Mouse (Mus musculus) bone marrow macrophage, adult 2 months (primary cell): ENCODE results near the gene Cisd3.

Experiments used
- CTCF ChIP-seq: IDR thresholded peaks from 2 replicates; pipeline ENCODE4 v1.5.1; 2012; ENCODE audit warnings: low read depth, mild to moderate bottlenecking, low read length, moderate library complexity
- POLR2A ChIP-seq: IDR thresholded peaks from 2 replicates; pipeline ENCODE4 v1.6.1; 2012; ENCODE audit warnings: mild to moderate bottlenecking, low read depth, low read length, borderline replicate concordance

DNA sequence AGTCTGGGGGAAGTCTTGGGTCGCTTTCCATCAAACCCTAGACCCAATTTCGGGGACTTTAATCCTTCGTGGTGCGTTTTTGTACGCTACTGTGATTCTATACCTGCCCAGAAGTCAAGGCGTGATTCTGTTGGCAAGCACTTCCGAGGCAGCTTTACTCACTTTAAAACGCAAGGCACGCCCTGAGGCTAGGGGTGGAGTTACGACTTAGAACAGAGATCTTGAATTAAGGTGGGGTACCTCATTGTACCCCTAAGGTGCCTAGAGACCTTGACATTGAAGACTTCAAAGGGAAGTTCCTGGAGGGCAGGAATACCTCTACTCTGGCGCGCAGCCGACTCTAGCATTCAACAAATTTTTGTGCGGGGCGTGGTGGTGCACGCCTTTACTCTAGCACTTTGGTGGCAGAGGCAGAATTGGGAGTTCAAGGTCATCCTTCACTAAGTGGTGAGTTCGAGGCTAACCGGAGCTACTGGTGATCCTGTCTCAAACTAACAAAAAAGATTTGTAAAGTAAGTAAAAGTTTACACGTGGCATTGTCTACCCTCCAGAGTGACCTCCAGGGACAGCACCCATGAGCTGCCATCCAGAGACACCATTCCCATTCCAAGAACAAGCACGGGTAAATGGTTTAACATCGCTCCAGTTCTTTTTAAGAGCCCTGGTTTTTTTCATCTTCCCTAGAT, 23.3 kb upstream of the Cisd3 start:
- TF ChIP-seq POLR2A (no peak), CTCF (no peak)
